Mouse (Mus musculus) right cerebral cortex, postnatal 14 days (tissue): ENCODE data around the gene 2010106E10Rik.

Source experiments
- DNase-seq: peaks from one replicate; pipeline ENCODE4 v3.0.0; 2022

The 2010106E10Rik gene

GRCm38 (mm10) chrX:112494974-112495373 is at the start of gene 2010106E10Rik:
Gene 2010106E10Rik (plus strand): TSS chrX:112495274.
- no peak for DNase-seq

GRCm38 (mm10) chrX:112505651-112506050 is 10.6 kb downstream of the 2010106E10Rik start:
- DNase-seq, result no peak

GRCm38 (mm10) chrX:112524755-112525154 is 29.7 kb downstream of the 2010106E10Rik start:
- no peak for DNase-seq

- no peak for DNase-seq
These were observed 48.0 kb downstream of the 2010106E10Rik start for GRCm38 (mm10) chrX:112543115-112543514.

- no peak for DNase-seq
These were observed 72.6 kb downstream of the 2010106E10Rik start for GRCm38 (mm10) chrX:112567716-112568115.

- DNase-seq, result peak; percentile 70
These were observed 105.6 kb downstream of the 2010106E10Rik start, which contains the start of gene Zfp711 for GRCm38 (mm10) chrX:112600511-112601305. Gene Zfp711 (plus strand): TSS chrX:112600526.

GRCm38 (mm10) chrX:112601306-112602120 is 106.4 kb downstream of the 2010106E10Rik start:
- DNase-seq, result peak; percentile 11
